Mouse (Mus musculus) urinary bladder, adult 2 months (tissue): Measurements from ENCODE around the gene 6030458C11Rik. TPM values are rescaled to one million over a fixed set of nuclear protein-coding genes. Genes with fewer than 3 reads are reported as not detected.
"Not testable (repeated sequence)": the region's sequence is repeated elsewhere in the genome, so short reads cannot be mapped to it uniquely, and the experiment has no call there.

ENCODE experiments used
- DNase-seq: peaks from one replicate; pipeline ENCODE4 v3.0.0; 2022; ENCODE audit warnings: low spot score
- polyA plus RNA-seq: library from polyadenylated mRNA; depleted of rRNA; stranded (reverse); fragments of >200 nt; gene quantifications from 2 replicates; pipeline ENCODE4 v1.2.3, GENCODE M21; 2012

6030458C11Rik gene
- polyA plus RNA-seq, 1 experiment = 21.5 TPM

- no peak for DNase-seq
These were observed 1.7 kb downstream of the 6030458C11Rik start for GRCm38 (mm10) chr15:12822416-12823395.

GRCm38 (mm10) chr15:12817592-12817991, 6.9 kb downstream of the 6030458C11Rik start:
- no peak for DNase-seq

- DNase-seq = no peak
These were observed 11.8 kb downstream of the 6030458C11Rik start for GRCm38 (mm10) chr15:12812646-12813045.

- no peak for DNase-seq
These were observed 15.1 kb downstream of the 6030458C11Rik start for GRCm38 (mm10) chr15:12809305-12809704.

- DNase-seq = no peak
These were observed 17.4 kb downstream of the 6030458C11Rik start for GRCm38 (mm10) chr15:12807088-12807487.

- DNase-seq = no peak
These were observed 19.4 kb downstream of the 6030458C11Rik start for GRCm38 (mm10) chr15:12805071-12805470.

- not testable (repeated sequence) for DNase-seq
These were observed 23.3 kb downstream of the 6030458C11Rik start for GRCm38 (mm10) chr15:12801142-12801506.

- no peak for DNase-seq
These were observed 23.9 kb downstream of the 6030458C11Rik start for GRCm38 (mm10) chr15:12800405-12801141.

GRCm38 (mm10) chr15:12798043-12798442, 26.4 kb downstream of the 6030458C11Rik start:
- DNase-seq = no peak

- no peak for DNase-seq
These were observed 28.5 kb downstream of the 6030458C11Rik start for GRCm38 (mm10) chr15:12795909-12796470.

- no peak for DNase-seq
These were observed 29.0 kb downstream of the 6030458C11Rik start for GRCm38 (mm10) chr15:12795457-12795894.

- DNase-seq = no peak
These were observed 30.1 kb downstream of the 6030458C11Rik start for GRCm38 (mm10) chr15:12794311-12794710.

- DNase-seq = no peak
These were observed 35.0 kb downstream of the 6030458C11Rik start for GRCm38 (mm10) chr15:12789406-12789867.

GRCm38 (mm10) chr15:12788536-12788935, 35.9 kb downstream of the 6030458C11Rik start:
- no peak for DNase-seq

- DNase-seq = no peak
These were observed 42.6 kb downstream of the 6030458C11Rik start for GRCm38 (mm10) chr15:12781729-12782326.

- no peak for DNase-seq
These were observed 43.2 kb downstream of the 6030458C11Rik start for GRCm38 (mm10) chr15:12781296-12781695.

- no peak for DNase-seq
These were observed 50.2 kb downstream of the 6030458C11Rik start for GRCm38 (mm10) chr15:12774149-12774753.

- no peak for DNase-seq
These were observed 53.5 kb downstream of the 6030458C11Rik start for GRCm38 (mm10) chr15:12770958-12771357.

GRCm38 (mm10) chr15:12766848-12767247, 57.6 kb downstream of the 6030458C11Rik start:
- DNase-seq = no peak

- DNase-seq = no peak
These were observed 61.3 kb downstream of the 6030458C11Rik start for GRCm38 (mm10) chr15:12763147-12763546.

- no peak for DNase-seq
These were observed 62.1 kb downstream of the 6030458C11Rik start for GRCm38 (mm10) chr15:12762258-12762913.
